Mouse (Mus musculus): ENCODE results near the gene Trpc4ap.

GRCm38 (mm10) chr2:155628519-155628918 is 63.7 kb downstream of the Trpc4ap start:
- TF ChIP-seq CTCF (IDR thresholded peaks at IDR 0.05; ENCODE audit: extremely low read depth, insufficient read length, insufficient replicate concordance, low read depth, low read length) (no peak), POLR2A (IDR thresholded peaks at IDR 0.05; ENCODE audit: low read depth, low read length) (no peak)
